7 mouse cellular contexts compared by ENCODE assay signal in genomic region chr7:4877226-4877625, GRCm38 (mm10). TPM values are rescaled to one million over a fixed set of nuclear protein-coding genes. Genes with fewer than 3 reads are reported as not detected.
DNase-seq lines count a peak whose midpoint lies in the region; ATAC-seq and TF ChIP-seq lines count a peak whose summit lies in the region.

No protein-coding gene starts in this region.

- H3K4me1 ChIP-seq in lung, postnatal 0 days (ENCODE audit: insufficient read depth, low read depth, low read length): peaks cover 5% of the 10 kb centered on the region; the same call in 1 of the 2 replicates
- H3K4me1 ChIP-seq in embryonic fibroblast, embryonic 13.5 days (ENCODE audit: control insufficient read depth, insufficient read depth, low read length): no peaks in the 10 kb centered on the region
- 0 out of 2 replicates have a peak, but pooled peaks cover 6% of the 10 kb centered on the region for H3K4me1 ChIP-seq in limb, embryonic 11.5 days (ENCODE audit: control insufficient read depth, insufficient read depth, low read length)
- peaks cover 8% of the 10 kb centered on the region for H3K4me1 ChIP-seq in olfactory bulb, adult 2 months (ENCODE audit: control insufficient read depth, insufficient read depth, low read length)

- no peak for TF ChIP-seq CTCF in lung, postnatal 0 days (IDR thresholded peaks at IDR 0.05)
- TF ChIP-seq CTCF in embryonic fibroblast, embryonic 13.5 days (IDR thresholded peaks at IDR 0.05; ENCODE audit: borderline replicate concordance, insufficient read depth, low read length): no peak
- TF ChIP-seq CTCF in olfactory bulb, adult 2 months (IDR thresholded peaks at IDR 0.05; ENCODE audit: insufficient read depth, low read depth, low read length): no peak

- ATAC-seq in lung, postnatal 0 days: peak; percentile 27
- ATAC-seq in limb, embryonic 11.5 days (ENCODE audit: insufficient number of reproducible peaks, low FRiP score, low TSS enrichment, low read depth): peak; percentile 28; the same call in 1 of the 2 replicates

- TF ChIP-seq EP300 in lung, postnatal 0 days (IDR thresholded peaks at IDR 0.05): no peak

- H3K36me3 ChIP-seq in lung, postnatal 0 days (ENCODE audit: insufficient read depth, low read length): no peaks in the 10 kb centered on the region
- H3K36me3 ChIP-seq in limb, embryonic 11.5 days (ENCODE audit: control insufficient read depth, insufficient read depth, low read length): no peaks in the 10 kb centered on the region

- WGBS in lung, postnatal 0 days: 4% methylated on average over 11 of the region's 11 CpGs
- 8% methylated on average over 11 of the region's 11 CpGs for WGBS in limb, embryonic 11.5 days
- 4% methylated on average over 11 of the region's 11 CpGs for WGBS in olfactory bulb, adult 2 months

- H3K4me2 ChIP-seq in lung, postnatal 0 days (replicated peaks; ENCODE audit: low read depth, low read length): peak overlapping the region; percentile 75
- peak overlapping the region; percentile 76 for H3K4me2 ChIP-seq in limb, embryonic 11.5 days (ENCODE audit: low read depth, severe bottlenecking)

- no peak for TF ChIP-seq POLR2A in embryonic fibroblast, embryonic 13.5 days (IDR thresholded peaks at IDR 0.05; ENCODE audit: low read depth, low read length)
- no peak for TF ChIP-seq POLR2A in olfactory bulb, adult 2 months (IDR thresholded peaks at IDR 0.05; ENCODE audit: insufficient read depth, low read depth, low read length)

- peak; percentile 27 for DNase-seq in lung, postnatal 0 days (ENCODE audit: low spot score)
- no peak for DNase-seq in lung, postnatal 25 days (ENCODE audit: low spot score)
- DNase-seq in limb, embryonic 11.5 days (ENCODE audit: low spot score): no peak
- no peak for DNase-seq in adipocyte (ENCODE audit: low spot score)
- DNase-seq in adrenal gland, adult 18-20 months (ENCODE audit: low spot score in 2 of 2): no peak

- H3K9me3 ChIP-seq in lung, postnatal 0 days (ENCODE audit: low read length): no peaks in the 10 kb centered on the region
- H3K9me3 ChIP-seq in limb, embryonic 11.5 days (ENCODE audit: control insufficient read depth, low read length): no peaks in the 10 kb centered on the region

- no peaks in the 10 kb centered on the region for H3K27me3 ChIP-seq in lung, postnatal 0 days (replicated peaks; ENCODE audit: insufficient read depth, low read length)
- no peaks in the 10 kb centered on the region for H3K27me3 ChIP-seq in limb, embryonic 11.5 days (ENCODE audit: control insufficient read depth, insufficient read depth, low read length)

- H3K4me3 ChIP-seq in lung, postnatal 0 days (ENCODE audit: low read depth, low read length): peak overlapping the region; percentile 54
- H3K4me3 ChIP-seq in embryonic fibroblast, embryonic 13.5 days (ENCODE audit: insufficient read depth, low read length): peak overlapping the region; percentile 51
- peak overlapping the region; percentile 33 for H3K4me3 ChIP-seq in limb, embryonic 11.5 days (ENCODE audit: low read depth, low read length)
- peak overlapping the region; percentile 59 for H3K4me3 ChIP-seq in olfactory bulb, adult 2 months (ENCODE audit: insufficient read depth, low read depth, low read length)

- H3K9ac ChIP-seq in lung, postnatal 0 days (replicated peaks; ENCODE audit: low read depth): peak overlapping the region; percentile 64
- peak overlapping the region; percentile 48 for H3K9ac ChIP-seq in limb, embryonic 11.5 days (ENCODE audit: low read length)

- peak overlapping the region; percentile 84 for H3K27ac ChIP-seq in lung, postnatal 0 days (ENCODE audit: low read length)
- H3K27ac ChIP-seq in embryonic fibroblast, embryonic 13.5 days (ENCODE audit: insufficient read depth, low read length): no peak overlapping the region
- H3K27ac ChIP-seq in limb, embryonic 11.5 days (replicated peaks; ENCODE audit: low read depth, low read length): no peak overlapping the region
- H3K27ac ChIP-seq in olfactory bulb, adult 2 months (ENCODE audit: insufficient read depth, low read depth, low read length): no peak overlapping the region

RNA-seq across cellular contexts. Expression of gene Isoc2a, which starts 0.3 kb away (rescaled TPM):
- 0.53 and 0.57 TPM in 2 replicates for polyA plus RNA-seq in lung, postnatal 0 days (2015; fragmentation: Nextera tagmentation; extraction: Ambion mirVana)
- polyA plus RNA-seq in embryonic fibroblast, embryonic 13.5 days (2011; ENCODE audit: insufficient read length, low read depth, missing spikeins): 9.3 and 11.2 TPM in 2 replicates
- polyA plus RNA-seq in limb, embryonic 11.5 days (2014; fragmentation: Nextera tagmentation; extraction: Ambion mirVana): 0.63 and 0.84 TPM in 2 replicates
- polyA plus RNA-seq in olfactory bulb, adult 2 months (2012; ENCODE audit: insufficient read depth, insufficient read length, low replicate concordance, missing spikeins): not detected in 2 replicates
- 10 to 100 TPM; 32.7 to 38.0 TPM for total RNA-seq in adrenal gland, adult 18-20 months (2021)

RNA-seq across cellular contexts. Expression of gene Isoc2b, which starts 7.2 kb away (rescaled TPM):
- polyA plus RNA-seq in lung, postnatal 0 days (2015; fragmentation: Nextera tagmentation; extraction: Ambion mirVana): 12.7 and 16.1 TPM in 2 replicates
- 10.8 and 13.3 TPM in 2 replicates for polyA plus RNA-seq in embryonic fibroblast, embryonic 13.5 days (2011; ENCODE audit: insufficient read length, low read depth, missing spikeins)
- 2.8 and 3.5 TPM in 2 replicates for polyA plus RNA-seq in limb, embryonic 11.5 days (2014; fragmentation: Nextera tagmentation; extraction: Ambion mirVana)
- not detected in 2 replicates for polyA plus RNA-seq in olfactory bulb, adult 2 months (2012; ENCODE audit: insufficient read depth, insufficient read length, low replicate concordance, missing spikeins)
- 10 to 100 TPM in 1 of 2 experiments, 1 to 10 TPM in 1; 9.6 to 18.3 TPM for total RNA-seq in adrenal gland, adult 18-20 months (2021)

RNA-seq across cellular contexts. Expression of gene Gm36210, which starts 29.1 kb away (rescaled TPM):
- not detected in 2 replicates for polyA plus RNA-seq in lung, postnatal 0 days (2015; fragmentation: Nextera tagmentation; extraction: Ambion mirVana)
- not detected in 2 replicates for polyA plus RNA-seq in embryonic fibroblast, embryonic 13.5 days (2011; ENCODE audit: insufficient read length, low read depth, missing spikeins)
- polyA plus RNA-seq in limb, embryonic 11.5 days (2014; fragmentation: Nextera tagmentation; extraction: Ambion mirVana): not detected in 2 replicates
- not detected in 2 replicates for polyA plus RNA-seq in olfactory bulb, adult 2 months (2012; ENCODE audit: insufficient read depth, insufficient read length, low replicate concordance, missing spikeins)
- not detected for total RNA-seq in adrenal gland, adult 18-20 months (2021)

RNA-seq across cellular contexts. Expression of gene Shisa7, which starts 32.7 kb away (rescaled TPM):
- polyA plus RNA-seq in lung, postnatal 0 days (2015; fragmentation: Nextera tagmentation; extraction: Ambion mirVana): 0.43 and 0.51 TPM in 2 replicates
- polyA plus RNA-seq in embryonic fibroblast, embryonic 13.5 days (2011; ENCODE audit: insufficient read length, low read depth, missing spikeins): not detected in 2 replicates
- 0.20 and 0.44 TPM in 2 replicates for polyA plus RNA-seq in limb, embryonic 11.5 days (2014; fragmentation: Nextera tagmentation; extraction: Ambion mirVana)
- 146 TPM in 1 of 2 replicates, not detected in the other for polyA plus RNA-seq in olfactory bulb, adult 2 months (2012; ENCODE audit: insufficient read depth, insufficient read length, low replicate concordance, missing spikeins)
- 1 to 10 TPM; 2.1 to 2.4 TPM for total RNA-seq in adrenal gland, adult 18-20 months (2021)

RNA-seq across cellular contexts. Expression of gene Zfp628, which starts 37.8 kb away (rescaled TPM):
- polyA plus RNA-seq in lung, postnatal 0 days (2015; fragmentation: Nextera tagmentation; extraction: Ambion mirVana): 2.7 TPM in 2 replicates
- polyA plus RNA-seq in embryonic fibroblast, embryonic 13.5 days (2011; ENCODE audit: insufficient read length, low read depth, missing spikeins): 5.2 and 6.3 TPM in 2 replicates
- 3.8 and 4.2 TPM in 2 replicates for polyA plus RNA-seq in limb, embryonic 11.5 days (2014; fragmentation: Nextera tagmentation; extraction: Ambion mirVana)
- not detected in 2 replicates for polyA plus RNA-seq in olfactory bulb, adult 2 months (2012; ENCODE audit: insufficient read depth, insufficient read length, low replicate concordance, missing spikeins)
- total RNA-seq in adrenal gland, adult 18-20 months (2021): 10 to 100 TPM; 13.9 to 17.2 TPM
